Mouse (Mus musculus) cerebellum, postnatal 4 days (tissue): ENCODE results near the gene Sptbn4.

Experiments
- DNase-seq, 2 experiments: peaks; one replicate each; pipeline ENCODE4 v3.0.0; 2022; ENCODE audit warnings: low spot score in 2 of 2, mixed read lengths in 1 of 2

The Sptbn4 gene

DNA sequence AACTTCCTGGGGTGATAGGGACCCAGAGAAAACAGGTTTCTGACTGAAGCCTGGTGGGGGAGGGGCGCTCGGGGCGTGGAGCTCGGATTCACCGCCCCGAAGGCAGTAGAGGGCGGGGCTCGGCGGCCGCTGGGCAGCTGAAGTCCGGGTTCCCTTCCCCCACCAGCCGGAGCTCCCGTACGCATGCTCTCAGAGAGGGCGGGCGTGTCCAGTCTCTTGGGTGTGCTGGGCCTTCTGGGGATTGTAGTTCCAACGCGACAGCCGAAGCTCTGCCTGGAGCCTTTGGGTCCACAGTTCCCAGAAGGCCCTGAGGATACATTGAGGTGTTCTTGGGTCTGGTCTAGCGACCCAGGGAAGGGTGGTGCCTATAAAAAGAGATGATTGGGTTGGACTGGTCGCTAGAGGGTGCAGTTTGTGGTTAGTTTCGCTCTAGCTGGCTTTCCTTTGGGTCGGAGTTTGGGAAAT, 27.0 kb upstream of the Sptbn4 start:
- DNase-seq = peak; percentile 86 to 95

GRCm38 (mm10) chr7:27473835-27474489, 26.5 kb upstream of the Sptbn4 start:
- peak in 1 of 2 experiments; percentile 19 for DNase-seq

- DNase-seq = peak; percentile 99
Observed at GRCm38 (mm10) chr7:27473156-27473834, 25.8 kb upstream of the Sptbn4 start, which contains the start of gene Sertad3. Gene Sertad3, plus strand, starts transcription at chr7:27473768.

DNA sequence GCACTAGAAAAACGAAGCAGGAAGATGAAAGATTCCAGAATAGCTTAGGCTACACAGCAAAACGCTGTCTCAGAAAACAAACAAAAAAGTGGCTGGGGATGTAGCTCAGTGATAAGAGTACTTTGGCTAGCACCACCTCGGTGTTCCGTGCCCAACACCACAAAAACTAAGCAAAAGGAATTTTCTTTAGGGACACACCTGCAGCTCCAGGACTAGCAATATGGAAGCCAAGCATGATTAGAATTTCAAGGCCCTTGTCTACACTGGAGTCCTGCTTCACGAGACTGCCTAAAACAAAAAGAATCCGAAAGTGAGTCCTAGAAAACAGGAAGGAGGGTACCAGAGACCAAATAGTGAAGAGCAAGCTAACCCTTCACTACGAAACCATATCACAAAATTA, 25.1 kb upstream of the Sptbn4 start:
- no peak for DNase-seq

- DNase-seq = no peak
Observed at GRCm38 (mm10) chr7:27471390-27472120, 24.1 kb upstream of the Sptbn4 start.

- no peak for DNase-seq
Observed at GRCm38 (mm10) chr7:27467648-27468047, 20.2 kb upstream of the Sptbn4 start.

DNA sequence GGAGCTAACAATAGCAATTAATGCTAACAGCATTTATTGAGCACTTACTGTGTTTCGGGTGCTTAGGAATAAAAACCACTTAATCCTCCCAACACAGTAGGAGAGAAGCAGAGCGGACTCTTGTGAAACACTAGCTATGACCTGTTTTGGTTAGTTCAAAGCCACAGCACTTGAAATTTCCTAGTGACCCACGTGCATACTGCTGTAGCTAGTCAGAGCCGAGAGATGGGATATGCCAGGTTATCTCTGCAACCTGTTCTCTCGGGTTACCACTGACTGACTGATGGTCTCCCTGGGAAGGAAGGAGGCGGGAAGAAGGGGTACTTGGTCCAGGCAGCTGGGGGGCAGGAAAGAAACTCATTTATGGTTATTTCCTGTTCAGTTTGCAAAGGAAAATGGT, 13.0 kb upstream of the Sptbn4 start:
- no peak for DNase-seq

DNA sequence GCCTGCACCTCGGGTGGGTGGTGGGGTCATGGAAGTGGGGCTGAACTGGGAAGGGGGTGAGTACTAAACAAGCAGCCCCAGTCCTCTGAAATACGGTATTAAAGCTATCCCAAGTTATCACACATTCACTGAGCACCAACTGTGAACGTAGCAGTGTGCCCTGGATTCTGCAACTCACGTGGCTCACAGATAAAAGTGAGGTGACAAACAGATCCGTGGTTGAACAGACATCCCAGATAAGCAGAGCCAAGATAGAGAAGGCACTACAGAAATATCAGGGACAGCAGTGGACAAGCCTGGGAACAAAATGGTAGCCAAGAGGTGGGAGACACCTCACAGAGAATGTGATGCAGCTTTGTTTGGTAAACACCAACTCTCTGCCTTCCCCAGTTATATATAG, 12.2 kb upstream of the Sptbn4 start:
- no peak for DNase-seq

GRCm38 (mm10) chr7:27458614-27459013, 11.1 kb upstream of the Sptbn4 start:
- DNase-seq = no peak

- no peak for DNase-seq
Observed at GRCm38 (mm10) chr7:27455273-27455672, 7.8 kb upstream of the Sptbn4 start.

DNA sequence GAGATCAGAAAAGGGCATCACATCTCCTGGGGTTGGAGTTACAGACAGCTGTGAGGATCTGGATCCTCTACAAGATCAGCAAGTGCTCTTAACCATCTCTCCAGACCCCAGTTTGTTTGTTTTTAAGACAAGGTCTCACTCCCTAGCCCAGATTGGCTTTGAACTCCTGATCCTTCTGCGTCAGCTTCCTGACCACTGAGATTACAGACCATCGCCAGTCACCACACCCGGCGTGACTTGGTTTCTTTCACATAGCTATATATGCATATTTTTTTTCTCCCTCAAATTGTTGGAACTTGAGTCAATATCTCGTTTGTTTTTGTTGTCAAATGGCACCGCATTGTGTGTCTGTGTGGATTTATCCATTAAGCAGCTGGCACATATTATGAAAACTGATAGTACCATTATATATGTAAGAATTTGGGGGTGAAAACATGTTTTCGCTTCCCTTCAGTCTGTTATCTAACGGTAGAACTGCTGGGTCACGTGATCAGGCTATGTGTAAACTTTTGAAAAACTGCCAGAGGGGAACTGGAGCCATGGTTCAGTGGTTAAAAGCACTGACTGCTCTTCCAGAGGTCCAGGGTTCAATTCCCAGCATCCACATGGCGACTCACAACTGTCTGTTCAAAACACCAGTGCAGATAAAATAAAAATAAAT, 7.1 kb upstream of the Sptbn4 start:
- DNase-seq = no peak

GRCm38 (mm10) chr7:27452206-27452770, 4.8 kb upstream of the Sptbn4 start:
- no peak for DNase-seq

DNA sequence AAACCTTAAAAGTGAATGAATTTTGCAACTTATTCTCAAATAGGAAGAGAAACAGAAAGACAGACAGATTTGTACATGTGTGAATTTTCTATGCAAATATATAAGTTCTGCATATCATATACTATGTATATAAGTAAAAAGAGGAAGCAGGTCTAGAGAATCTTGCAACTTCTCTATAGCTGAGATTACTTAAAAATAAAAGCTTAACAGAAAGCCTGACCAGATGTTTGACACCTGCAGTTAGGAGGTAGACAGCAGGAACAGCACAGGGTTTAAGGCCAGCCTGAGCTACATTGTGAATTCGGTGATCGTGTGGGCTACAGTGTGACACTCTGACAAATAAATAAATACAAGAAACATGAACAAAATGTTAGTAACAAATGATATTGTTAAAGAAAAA, 3.9 kb upstream of the Sptbn4 start:
- DNase-seq = no peak

DNA sequence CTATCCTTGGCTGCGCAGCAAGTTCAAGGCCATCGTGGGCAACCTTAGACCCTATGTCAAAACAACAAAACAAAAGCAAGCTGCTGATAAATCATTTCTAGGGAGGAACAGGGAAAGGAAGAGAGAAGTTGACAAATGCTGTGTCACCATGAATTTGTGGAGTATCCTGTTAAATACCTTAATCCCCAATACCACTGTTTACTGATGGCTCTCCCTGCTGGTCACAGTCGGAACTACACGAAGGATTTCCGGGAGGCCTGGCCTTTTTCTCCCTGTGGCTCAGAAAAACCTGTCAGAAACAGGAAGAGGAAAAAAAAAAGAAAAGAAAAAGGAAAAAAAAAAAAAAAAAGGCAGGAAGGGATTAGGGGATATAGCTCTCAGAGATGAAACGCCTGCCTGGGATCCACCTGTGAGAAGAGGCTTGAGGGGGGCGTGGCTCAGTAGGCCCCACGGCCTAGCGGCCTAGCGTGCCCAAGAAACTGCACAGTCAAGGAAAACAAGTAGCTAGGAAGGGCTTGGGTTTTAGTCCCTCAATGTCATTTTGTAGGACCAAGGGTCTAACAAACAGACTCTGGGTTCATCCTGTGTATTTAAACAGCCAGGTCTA, 1.9 kb upstream of the Sptbn4 start:
- peak; percentile 56 to 78 for DNase-seq

- peak in 1 of 2 experiments; percentile 42 for DNase-seq
Observed at GRCm38 (mm10) chr7:27448421-27449206, 1.1 kb upstream of the Sptbn4 start.

DNA sequence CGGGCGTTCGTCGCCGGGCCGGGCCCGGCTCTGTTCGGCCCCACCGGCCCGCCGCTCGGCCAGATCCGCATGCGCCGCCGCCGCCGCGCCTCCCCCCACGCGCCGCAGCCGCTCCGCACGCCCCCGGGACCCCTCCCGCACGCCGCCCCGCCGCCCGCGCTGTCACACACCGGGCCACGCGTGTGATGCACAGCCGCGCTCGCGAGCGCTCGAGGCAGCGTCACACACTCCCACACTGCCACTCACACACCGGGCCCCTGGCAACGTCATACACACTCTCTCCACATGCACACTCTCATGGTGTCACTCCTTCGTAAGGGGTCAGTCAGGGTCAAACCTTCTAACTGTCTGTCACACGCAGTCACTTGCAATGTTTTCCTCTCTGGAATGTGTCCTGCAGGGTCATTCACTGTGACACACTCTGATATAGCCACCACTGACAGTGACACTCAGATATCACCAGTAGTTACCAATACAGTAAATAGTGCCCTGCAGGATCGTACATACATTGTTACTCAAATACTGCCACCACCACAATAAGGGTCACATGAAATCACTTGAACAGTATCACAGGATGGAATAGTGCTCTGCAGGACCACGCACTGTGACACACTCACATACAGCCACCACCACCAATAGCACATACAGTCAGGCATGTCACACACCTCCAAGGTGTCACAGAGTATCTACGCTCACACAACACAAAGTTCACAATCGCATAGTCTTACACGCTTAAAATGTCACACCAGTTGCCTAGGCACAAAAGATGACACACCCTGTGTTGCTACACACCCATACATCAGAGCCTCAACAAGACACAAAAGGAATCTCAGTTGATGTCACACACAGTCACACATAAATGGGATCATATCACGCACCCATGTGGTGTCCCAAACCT, 716 bp downstream of the Sptbn4 start:
- DNase-seq = peak in 1 of 2 experiments; percentile 51

GRCm38 (mm10) chr7:27446051-27446450, 1.4 kb downstream of the Sptbn4 start:
- DNase-seq = peak in 1 of 2 experiments; percentile 30

- no peak for DNase-seq
Observed at GRCm38 (mm10) chr7:27440014-27440413, 7.5 kb downstream of the Sptbn4 start.

DNA sequence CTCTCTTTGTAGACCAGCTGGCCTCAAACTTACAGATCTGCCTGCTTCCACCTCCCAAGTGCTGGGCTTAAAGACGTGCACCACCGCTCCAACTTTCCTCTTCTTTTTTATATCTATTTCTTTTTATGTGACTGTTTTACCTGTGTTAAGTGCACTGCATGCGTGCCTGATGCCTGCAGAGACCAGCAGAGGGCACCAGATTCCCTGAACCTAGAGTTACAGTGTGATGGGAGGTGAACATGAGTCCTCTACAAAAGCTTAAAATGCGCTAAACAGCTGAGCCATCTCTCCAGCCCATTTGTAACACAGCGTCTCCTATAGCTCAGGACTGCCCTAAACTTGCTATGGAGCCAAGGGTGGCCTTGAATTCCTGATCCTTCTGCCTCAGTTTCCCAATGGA, 9.9 kb downstream of the Sptbn4 start:
- no peak for DNase-seq
